Mouse (Mus musculus) hindbrain, embryonic 12.5 days (tissue): ENCODE measurements at regions not wholly inside any gene's neighbourhood (a gene's known extent, or its start where the extent isn't known, plus 50 kb on each side); places are given as distances from the start of the nearest gene placed in this dataset.

Source experiments
- ATAC-seq: fragments of 200-750 bp; cut with Nextera tagmentation; 2 replicates; pipeline ENCODE4 v1.8.0; 2017; ENCODE audit warnings: moderate TSS enrichment; ENCODE audit not compliant: low FRiP score
- H3K27ac ChIP-seq: fragments of 300-500 bp; sonication (generic); 2 replicates; pipeline ENCODE4 v1.5.1; 2016; ENCODE audit warnings: mild to moderate bottlenecking
- H3K27me3 ChIP-seq: fragments of 300-500 bp; sonication (generic); 2 replicates; pipeline ENCODE4 v1.6.1; 2016; ENCODE audit warnings: mild to moderate bottlenecking
- H3K36me3 ChIP-seq: fragments of 300-500 bp; sonication (generic); 2 replicates; pipeline ENCODE4 v1.6.1; 2016; ENCODE audit warnings: mild to moderate bottlenecking
- H3K4me1 ChIP-seq: fragments of 300-500 bp; sonication (generic); 2 replicates; pipeline ENCODE4 v1.6.1; 2016
- H3K4me2 ChIP-seq: fragments of 300-500 bp; sonication (generic); replicated peaks from 2 replicates; pipeline ENCODE4 v1.6.1; 2016; ENCODE audit warnings: mild to moderate bottlenecking
- H3K4me3 ChIP-seq: fragments of 300-500 bp; sonication (generic); 2 replicates; pipeline ENCODE4 v1.5.1; 2016; ENCODE audit warnings: mild to moderate bottlenecking
- H3K9ac ChIP-seq: fragments of 300-500 bp; sonication (generic); 2 replicates; pipeline ENCODE4 v1.6.1; 2016; ENCODE audit warnings: mild to moderate bottlenecking, moderate library complexity
- H3K9me3 ChIP-seq: fragments of 300-500 bp; sonication (generic); replicated peaks from 2 replicates; pipeline ENCODE4 v1.6.1; 2016; ENCODE audit warnings: mild to moderate bottlenecking
- WGBS: fragments of 180-500 bp; shearing (Covaris S2); methylation state at CpG from one replicate; pipeline ENCODE4 v1.1.7; 2016; 5-methylcytosine and 5-hydroxymethylcytosine counted together

DNA sequence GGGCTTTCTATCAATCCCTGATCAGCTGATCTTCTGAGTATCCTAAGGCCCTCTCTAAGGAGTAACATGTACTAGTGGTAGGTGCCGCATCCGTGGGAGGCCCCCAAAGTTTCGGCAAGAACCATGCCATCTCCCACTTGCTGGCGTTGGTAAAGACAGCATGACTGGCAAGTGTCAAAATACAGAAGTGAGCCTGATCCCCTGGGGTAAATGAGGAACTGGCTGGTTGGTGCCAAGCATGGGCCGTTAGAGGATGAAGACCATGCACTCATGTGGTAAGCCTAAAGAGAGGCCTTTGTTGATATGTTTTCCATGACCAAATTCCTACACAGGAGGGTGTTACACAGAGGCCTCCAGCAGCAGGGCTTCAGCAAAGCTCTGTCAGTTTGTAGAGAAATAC, 161.9 kb upstream of the Irf2bp2 start:
- H3K9ac ChIP-seq: no peak overlapping the region
- WGBS: 88% methylated on average over 5 of the region's 5 CpGs
- no peaks in the 10 kb centered on the region for H3K9me3 ChIP-seq
- H3K4me2 ChIP-seq: no peak overlapping the region
- no peak overlapping the region for H3K27ac ChIP-seq
- no peaks in the 10 kb centered on the region for H3K27me3 ChIP-seq
- ATAC-seq: no peak
- H3K4me1 ChIP-seq: peaks cover 10% of the 10 kb centered on the region
- H3K4me3 ChIP-seq: no peak overlapping the region
- no peaks in the 10 kb centered on the region for H3K36me3 ChIP-seq

DNA sequence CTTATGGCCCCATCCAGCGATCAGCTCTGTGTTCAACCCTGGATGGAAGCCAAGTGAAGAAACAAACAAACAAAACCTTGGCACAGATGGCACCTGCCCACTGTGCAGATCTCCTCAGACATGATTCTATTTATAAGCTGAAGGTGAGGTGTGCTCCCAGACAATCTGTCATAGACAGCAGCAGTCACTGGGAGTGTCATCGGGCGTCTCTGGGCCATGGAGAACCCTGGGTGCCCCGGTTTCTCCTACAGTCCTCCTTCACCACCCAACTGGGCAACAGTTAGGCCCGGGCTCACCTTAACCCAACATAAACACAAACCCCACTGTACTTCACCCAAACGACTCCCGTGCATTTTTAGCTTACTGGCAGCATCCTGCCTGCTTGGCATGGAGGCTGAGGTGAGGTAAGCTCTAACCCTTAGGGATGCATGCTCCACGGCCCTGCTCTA, 160.6 kb upstream of the Irf2bp2 start:
- Histone ChIP-seq H3K4me2 (no peak overlapping the region), H3K27ac (no peak overlapping the region), H3K36me3 (no peaks in the 10 kb centered on the region), H3K27me3 (no peaks in the 10 kb centered on the region), H3K9ac (no peak overlapping the region), H3K4me1 (peaks cover 10% of the 10 kb centered on the region), H3K4me3 (no peak overlapping the region), H3K9me3 (no peaks in the 10 kb centered on the region)
- 88% methylated on average over 8 of the region's 8 CpGs for WGBS
- 0 out of 2 replicates have a peak, but pooled peaks have one; percentile 11 for ATAC-seq

DNA sequence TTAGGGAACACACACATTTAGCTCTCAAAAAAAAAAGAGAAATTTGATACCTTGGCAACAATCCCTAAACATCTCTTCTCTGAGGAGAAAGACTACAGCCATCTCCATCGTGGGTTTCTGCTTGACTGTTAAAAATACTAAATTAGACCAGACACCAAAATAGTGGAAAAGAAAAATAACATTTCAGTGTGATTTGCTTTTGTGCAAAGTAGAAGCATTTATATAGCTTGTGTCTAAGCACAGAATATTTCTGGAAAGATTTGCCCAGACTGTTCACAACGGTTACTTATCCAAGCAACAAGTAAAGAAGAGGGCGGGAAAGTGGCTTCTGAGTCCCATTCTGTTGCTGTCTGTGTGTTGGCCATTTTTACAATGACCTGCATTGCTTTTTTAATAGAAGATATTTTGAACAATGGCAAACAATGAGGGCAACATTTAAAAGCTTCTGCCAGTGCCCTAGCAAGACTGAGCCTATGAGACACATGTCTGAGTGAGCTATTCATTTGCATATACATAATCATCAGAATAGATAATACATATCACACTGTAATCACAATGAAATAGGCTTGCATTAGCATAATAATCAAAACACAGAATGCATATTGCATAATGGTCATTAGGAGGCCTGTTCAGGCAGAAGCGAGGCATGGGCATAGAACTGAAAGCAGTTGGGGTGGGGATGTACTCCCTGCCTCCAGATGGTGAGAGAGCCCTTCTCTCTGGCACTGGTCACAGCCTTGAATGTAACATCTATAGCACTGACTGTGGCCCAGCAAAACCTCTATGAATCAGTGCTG, 159.5 kb upstream of the Irf2bp2 start:
- ATAC-seq: peak; percentile 81

DNA sequence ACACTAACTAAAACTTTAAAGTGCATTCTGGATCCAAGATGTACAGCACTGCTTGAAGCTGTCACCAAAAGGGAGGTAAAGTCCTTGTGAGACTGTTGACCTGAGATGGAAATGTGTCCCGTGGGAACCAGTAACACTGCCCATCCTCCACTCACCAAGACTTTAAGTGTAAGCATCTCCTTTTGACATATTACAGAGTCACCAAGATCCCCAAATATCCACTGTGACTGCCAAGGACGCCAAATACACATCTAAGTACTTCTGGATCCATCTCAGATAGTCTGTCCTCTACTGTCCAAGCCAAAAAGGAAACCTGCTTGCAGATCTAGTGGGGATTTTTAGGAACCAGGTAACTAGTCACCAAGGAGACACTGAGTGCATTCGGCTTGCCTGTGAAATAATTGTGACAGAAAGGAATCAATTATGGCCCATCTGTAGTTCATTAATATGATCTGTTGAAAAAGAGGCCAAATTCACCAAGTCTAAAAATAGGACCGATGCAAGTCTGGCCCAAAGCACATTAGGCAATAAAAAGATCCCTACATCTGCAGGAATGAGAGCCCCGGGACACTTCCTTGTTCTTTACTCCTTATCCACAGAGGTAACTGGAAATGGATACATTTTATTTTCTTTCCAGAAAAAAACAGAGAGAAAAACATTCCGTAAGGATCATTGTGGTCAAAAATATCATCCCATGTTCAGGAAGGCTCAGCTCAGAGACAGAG, 157.8 kb upstream of the Irf2bp2 start:
- Histone ChIP-seq H3K27ac (no peak overlapping the region), H3K4me1 (peaks cover 5% of the 10 kb centered on the region; the same call in 1 of the 2 replicates), H3K9ac (no peak overlapping the region), H3K27me3 (no peaks in the 10 kb centered on the region), H3K36me3 (no peaks in the 10 kb centered on the region), H3K4me3 (no peak overlapping the region), H3K9me3 (no peaks in the 10 kb centered on the region), H3K4me2 (no peak overlapping the region)
- no peak for ATAC-seq
- 72% methylated on average over 6 of the region's 6 CpGs for WGBS

More for the DNA sequence above, 159.5 kb upstream of the Irf2bp2 start:
- Histone ChIP-seq H3K4me2 (no peak overlapping the region), H3K27ac (peak overlapping the region; percentile 42; the same call in 1 of the 2 replicates), H3K4me1 (peaks cover 10% of the 10 kb centered on the region), H3K4me3 (no peak overlapping the region), H3K9me3 (no peaks in the 10 kb centered on the region), H3K9ac (no peak overlapping the region), H3K36me3 (no peaks in the 10 kb centered on the region), H3K27me3 (no peaks in the 10 kb centered on the region)
- 63% methylated on average over 4 of the region's 4 CpGs for WGBS

DNA sequence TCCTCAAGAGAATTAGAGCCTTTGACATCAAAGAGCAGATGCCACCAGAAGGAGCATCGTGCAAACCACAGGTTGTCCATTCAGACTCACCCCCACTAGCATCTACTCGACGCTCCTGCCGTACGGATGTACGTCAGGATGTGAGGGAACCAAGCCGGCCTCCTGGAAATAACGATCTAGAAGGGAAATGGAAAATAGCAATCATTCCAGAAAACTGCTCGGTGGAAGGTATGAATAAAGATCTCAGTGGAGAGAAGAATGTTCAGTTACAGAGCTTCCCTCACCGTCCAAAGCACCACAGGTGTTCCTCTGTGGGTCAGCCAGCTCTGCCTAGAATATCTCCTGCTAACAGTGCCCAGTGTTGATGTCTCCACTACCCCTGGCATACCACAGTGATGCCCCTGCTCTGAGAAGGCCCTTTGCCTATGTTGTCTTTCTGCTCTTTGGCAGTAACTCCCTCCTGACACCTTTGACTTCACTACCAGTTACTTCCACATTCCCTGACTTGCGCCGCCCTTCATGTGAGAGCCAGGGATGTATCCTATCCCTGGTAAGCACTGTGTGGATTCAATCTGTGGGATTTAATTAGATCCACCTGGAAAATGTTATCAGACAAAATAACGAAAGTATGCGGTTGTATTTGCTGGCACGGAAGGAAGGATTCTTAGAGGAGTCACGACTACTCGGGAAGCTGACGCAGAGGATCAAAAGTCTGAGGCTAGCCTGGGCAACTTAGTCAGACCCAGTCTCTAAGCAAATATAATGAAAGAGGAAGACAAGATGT, 152.4 kb upstream of the Irf2bp2 start:
- H3K9me3 ChIP-seq: no peaks in the 10 kb centered on the region
- no peak overlapping the region for H3K4me3 ChIP-seq
- 72% methylated on average over 18 of the region's 18 CpGs for WGBS
- no peak for ATAC-seq
- no peaks in the 10 kb centered on the region for H3K27me3 ChIP-seq
- H3K4me2 ChIP-seq: no peak overlapping the region
- H3K4me1 ChIP-seq: peaks cover 10% of the 10 kb centered on the region; the same call in 1 of the 2 replicates
- no peaks in the 10 kb centered on the region for H3K36me3 ChIP-seq
- H3K27ac ChIP-seq: no peak overlapping the region
- H3K9ac ChIP-seq: no peak overlapping the region

DNA sequence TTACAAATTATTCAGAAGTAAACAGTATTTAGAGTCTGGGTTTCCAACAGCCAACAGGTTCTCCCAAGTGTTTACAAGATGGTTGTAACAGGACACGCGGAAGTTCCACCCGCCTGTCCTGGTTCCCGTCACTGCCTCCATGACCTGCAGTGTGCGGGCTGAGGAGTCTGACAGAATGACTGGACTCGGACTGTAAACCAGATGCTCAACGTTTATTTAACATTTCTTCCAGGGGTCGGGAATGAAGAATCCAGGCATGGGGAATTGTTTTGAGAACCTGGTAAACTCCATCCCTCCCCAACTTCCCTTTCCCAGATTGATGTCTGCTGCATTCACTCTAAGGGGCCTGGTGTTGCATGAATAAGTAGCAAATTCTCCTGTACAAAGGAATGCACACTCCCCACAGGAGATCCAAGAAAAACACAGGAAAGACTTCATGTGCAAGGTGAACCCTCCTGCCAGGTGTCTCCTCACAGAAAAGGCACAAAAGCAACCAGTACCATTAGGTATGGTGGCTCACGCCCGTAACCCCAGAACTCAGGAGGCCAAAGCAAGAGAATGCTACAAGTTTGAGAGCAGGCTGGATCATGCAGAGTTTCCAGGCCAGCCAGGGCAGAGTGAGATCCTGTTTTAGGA, 151.1 kb upstream of the Irf2bp2 start:
- no peak for ATAC-seq
- Histone ChIP-seq H3K9me3 (no peaks in the 10 kb centered on the region), H3K4me3 (no peak overlapping the region), H3K36me3 (no peaks in the 10 kb centered on the region), H3K9ac (no peak overlapping the region), H3K4me2 (no peak overlapping the region), H3K27me3 (no peaks in the 10 kb centered on the region), H3K4me1 (peaks cover 11% of the 10 kb centered on the region; the same call in 1 of the 2 replicates), H3K27ac (peak overlapping the region; percentile 46; the same call in 1 of the 2 replicates)
- WGBS: 69% methylated on average over 10 of the region's 10 CpGs

DNA sequence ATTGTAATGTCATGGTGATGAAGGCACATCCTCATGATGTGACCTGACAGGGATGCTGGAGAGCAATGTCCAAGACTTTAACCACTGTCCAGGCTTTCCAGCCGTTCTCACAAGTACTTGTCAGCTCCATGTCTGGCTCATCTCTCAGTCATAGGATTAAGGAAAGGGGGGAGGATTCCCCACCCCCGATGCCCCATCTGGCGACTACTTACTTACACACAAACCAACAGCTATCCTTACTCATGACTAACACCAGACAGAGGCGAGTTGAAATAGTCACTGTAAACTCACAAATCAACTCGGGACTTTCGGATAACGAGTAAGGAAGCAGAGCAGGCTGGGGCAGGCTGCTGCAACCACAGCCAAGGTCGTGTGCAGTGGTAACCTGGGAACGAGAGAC, 149.5 kb upstream of the Irf2bp2 start:
- H3K27me3 ChIP-seq: no peaks in the 10 kb centered on the region
- ATAC-seq: no peak
- WGBS: 85% methylated on average over 9 of the region's 9 CpGs

DNA sequence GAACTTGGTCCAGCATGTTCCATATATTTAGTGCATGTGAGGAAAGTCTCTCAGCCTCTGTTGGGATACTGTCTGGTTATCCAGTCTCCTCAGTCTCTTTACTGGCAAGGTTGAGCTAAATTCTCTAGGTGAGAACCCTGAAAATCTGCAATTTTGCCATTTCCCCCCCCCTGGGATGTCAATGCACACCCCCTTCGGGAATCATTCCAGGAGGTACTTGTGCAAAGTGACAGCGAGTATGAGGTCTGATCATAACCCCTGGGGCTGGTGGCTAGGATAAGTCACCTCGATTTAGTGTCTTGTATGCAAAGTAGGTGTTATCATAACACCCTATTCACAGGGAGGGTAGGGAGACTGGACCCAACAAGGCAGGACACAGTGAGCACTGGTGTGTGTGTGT, 148.3 kb upstream of the Irf2bp2 start:
- no peak for ATAC-seq
- Histone ChIP-seq H3K27me3 (no peaks in the 10 kb centered on the region), H3K36me3 (no peaks in the 10 kb centered on the region), H3K4me1 (peaks cover 12% of the 10 kb centered on the region; the same call in 1 of the 2 replicates), H3K4me3 (no peak overlapping the region), H3K9ac (no peak overlapping the region), H3K4me2 (no peak overlapping the region), H3K27ac (no peak overlapping the region), H3K9me3 (no peaks in the 10 kb centered on the region)
- WGBS: 86% methylated on average over 3 of the region's 3 CpGs

More for the DNA sequence above, 149.5 kb upstream of the Irf2bp2 start:
- Histone ChIP-seq H3K9ac (no peak overlapping the region), H3K4me2 (no peak overlapping the region), H3K27ac (no peak overlapping the region), H3K9me3 (no peaks in the 10 kb centered on the region), H3K36me3 (no peaks in the 10 kb centered on the region), H3K4me3 (no peak overlapping the region), H3K4me1 (peaks cover 11% of the 10 kb centered on the region; the same call in 1 of the 2 replicates)

DNA sequence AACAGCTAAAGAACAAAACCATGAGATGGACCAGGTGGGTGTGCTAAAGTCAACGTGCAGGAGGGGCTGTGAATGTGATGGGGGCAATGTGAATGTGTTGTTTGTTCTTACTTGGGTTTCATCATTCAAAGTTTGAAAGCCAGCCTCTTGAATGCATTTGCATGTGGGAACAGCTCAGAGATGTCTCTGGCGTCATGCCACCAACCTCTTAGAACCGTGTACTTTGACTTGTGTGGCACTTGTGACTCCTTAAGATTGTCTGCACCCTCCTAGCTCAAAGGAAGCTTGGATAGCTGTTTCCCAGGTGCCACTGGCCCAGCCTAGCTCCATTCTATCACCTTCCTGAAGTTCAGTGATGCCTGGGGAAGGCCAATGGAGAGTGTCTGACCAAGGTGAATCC, 147.2 kb upstream of the Irf2bp2 start:
- Histone ChIP-seq H3K4me1 (peaks cover 20% of the 10 kb centered on the region), H3K9me3 (no peaks in the 10 kb centered on the region), H3K36me3 (no peaks in the 10 kb centered on the region), H3K4me3 (no peak overlapping the region), H3K27ac (no peak overlapping the region), H3K27me3 (no peaks in the 10 kb centered on the region), H3K4me2 (no peak overlapping the region), H3K9ac (no peak overlapping the region)
- ATAC-seq: no peak
- WGBS: 75% methylated on average over 3 of the region's 3 CpGs

DNA sequence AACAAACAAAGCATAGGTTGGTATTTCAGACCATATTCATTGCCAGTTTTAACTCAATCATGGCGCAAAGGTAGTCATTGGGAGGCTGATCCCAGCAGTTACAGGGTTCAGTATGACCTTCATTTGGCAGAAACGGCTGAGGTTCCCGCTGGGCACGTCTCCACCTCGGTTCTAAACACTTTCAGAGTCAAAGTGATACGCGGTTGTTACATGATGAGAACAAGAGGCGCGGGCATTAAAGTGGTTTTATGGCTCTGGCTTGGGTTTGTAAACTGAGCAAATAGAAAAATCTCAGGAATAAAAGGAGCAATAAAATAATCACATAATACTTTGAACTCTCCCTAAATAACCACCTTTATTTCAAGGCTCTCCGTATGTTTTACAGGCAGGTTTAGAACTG, 146.0 kb upstream of the Irf2bp2 start:
- WGBS: 94% methylated on average over 10 of the region's 10 CpGs
- Histone ChIP-seq H3K9ac (no peak overlapping the region), H3K27me3 (no peaks in the 10 kb centered on the region), H3K4me2 (no peak overlapping the region), H3K4me3 (no peak overlapping the region), H3K27ac (no peak overlapping the region), H3K9me3 (no peaks in the 10 kb centered on the region), H3K36me3 (no peaks in the 10 kb centered on the region), H3K4me1 (peaks cover 29% of the 10 kb centered on the region)
- ATAC-seq: no peak

DNA sequence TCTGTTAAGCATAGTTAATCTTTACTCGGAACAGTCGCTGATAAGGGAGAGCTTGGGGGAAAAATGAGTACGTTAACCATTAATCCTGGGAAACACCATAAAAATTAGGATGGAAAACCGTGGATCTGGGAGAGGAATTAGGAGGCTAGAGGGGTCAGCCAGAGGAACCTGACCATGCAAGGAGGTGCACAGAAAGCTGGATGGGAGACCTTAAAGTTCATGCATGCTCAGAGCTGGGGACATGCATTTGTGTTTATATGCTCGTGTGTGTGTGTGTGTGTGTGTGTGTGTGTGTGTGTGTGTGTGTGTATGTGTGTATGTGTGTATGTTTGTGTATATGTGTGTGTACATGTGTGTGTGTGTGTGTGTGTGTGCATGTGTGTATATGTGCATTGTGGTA, 143.2 kb upstream of the Irf2bp2 start:
- H3K4me1 ChIP-seq: peaks cover 51% of the 10 kb centered on the region
- no peak overlapping the region for H3K4me3 ChIP-seq
- ATAC-seq: no peak
- 0 out of 2 replicates have a peak overlapping the region, but pooled peaks have one; percentile 73 for H3K27ac ChIP-seq
- H3K4me2 ChIP-seq: no peak overlapping the region
- H3K36me3 ChIP-seq: no peaks in the 10 kb centered on the region
- whole genome bisulfite sequencing: 54% methylated on average over 5 of the region's 5 CpGs
- no peaks in the 10 kb centered on the region for H3K27me3 ChIP-seq
- H3K9me3 ChIP-seq: no peaks in the 10 kb centered on the region
- no peak overlapping the region; the same call in 1 of the 2 replicates for H3K9ac ChIP-seq
